Mouse (Mus musculus): ENCODE results near the gene Ergic1.
A peak's percentile ranks its signal among the peaks of the same experiment; 100 is the strongest.

Gene Ergic1

GRCm38 (mm10) chr17:26675845-26676244 is 114.6 kb downstream of the Ergic1 start:
- no peak for DNase-seq

DNA sequence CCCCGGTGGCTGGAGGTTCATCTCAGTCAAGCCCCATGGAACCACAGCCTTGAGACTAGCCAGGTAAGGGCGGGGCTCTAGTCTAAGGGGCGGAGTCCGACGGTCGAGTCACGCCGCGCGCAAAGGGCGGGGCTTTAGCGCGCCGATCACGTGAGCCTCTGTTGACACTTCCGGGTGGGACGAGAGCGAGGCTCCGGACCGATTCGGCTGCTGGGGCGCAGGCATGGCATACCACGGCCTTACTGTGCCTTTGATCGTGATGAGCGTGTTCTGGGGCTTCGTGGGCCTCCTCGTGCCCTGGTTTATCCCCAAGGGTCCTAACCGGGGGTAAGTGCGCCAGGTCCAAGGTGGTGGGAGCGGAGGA is 114.9 kb downstream of the Ergic1 start:
- peak; percentile 95 to 97 for DNase-seq

DNA sequence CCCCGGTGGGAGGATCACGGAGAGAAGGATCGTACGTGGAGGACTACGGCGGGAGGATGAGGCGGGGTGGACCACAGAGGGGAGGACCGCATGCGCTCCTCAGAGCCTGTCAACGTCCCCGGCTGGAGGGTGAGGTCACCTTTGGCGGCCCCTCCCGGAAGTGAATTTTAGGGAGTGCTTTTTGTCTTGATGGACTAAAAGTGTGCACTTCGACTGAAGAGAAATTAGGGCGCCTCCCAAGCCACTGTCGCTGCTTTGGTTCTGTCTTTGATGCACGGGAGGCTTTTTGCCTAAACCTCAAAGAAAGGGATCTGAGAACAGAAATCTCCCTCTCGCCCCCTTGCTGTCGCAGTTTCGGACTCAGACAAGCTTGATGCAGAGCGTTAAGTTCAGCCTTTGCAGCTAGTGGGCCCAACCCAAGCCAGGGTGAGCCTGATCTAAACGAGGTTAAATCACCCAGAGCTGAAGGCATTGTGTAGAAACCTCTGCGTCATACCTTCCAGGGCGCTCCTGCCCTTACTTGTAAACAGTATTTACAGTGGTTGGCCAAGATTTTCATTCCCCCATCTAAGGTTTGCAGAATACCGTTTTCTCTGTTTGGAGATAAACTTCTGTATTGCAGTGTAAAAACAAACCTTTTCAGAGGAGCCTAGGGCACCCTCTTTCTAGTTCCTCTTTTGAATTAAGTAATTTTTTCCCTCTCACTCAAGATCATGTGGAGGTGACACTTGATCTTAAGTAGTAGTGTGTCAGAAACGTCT is 115.5 kb downstream of the Ergic1 start:
- DNase-seq, result peak; percentile 63 to 68

GRCm38 (mm10) chr17:26677711-26678637 is 116.7 kb downstream of the Ergic1 start:
- DNase-seq, result no peak

DNA sequence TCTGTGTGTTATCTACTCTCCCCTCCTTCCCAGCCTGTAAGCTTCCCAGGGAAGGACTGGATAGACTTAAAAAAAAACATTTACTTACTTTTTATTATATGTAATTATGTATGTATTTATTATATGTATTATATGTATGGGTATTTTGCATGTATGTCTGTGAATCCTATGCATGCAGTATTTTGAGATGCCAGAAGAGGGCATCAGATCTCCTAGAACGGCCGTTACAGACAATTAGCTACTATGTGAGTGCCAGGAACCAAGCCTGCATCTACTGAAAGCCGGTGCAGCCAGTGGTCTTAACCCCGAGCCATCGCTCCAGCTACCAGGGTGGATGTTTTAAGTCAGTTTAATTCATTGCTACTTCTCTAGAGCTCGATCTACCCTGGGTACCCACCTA is 120.0 kb downstream of the Ergic1 start:
- DNase-seq, result no peak

DNA sequence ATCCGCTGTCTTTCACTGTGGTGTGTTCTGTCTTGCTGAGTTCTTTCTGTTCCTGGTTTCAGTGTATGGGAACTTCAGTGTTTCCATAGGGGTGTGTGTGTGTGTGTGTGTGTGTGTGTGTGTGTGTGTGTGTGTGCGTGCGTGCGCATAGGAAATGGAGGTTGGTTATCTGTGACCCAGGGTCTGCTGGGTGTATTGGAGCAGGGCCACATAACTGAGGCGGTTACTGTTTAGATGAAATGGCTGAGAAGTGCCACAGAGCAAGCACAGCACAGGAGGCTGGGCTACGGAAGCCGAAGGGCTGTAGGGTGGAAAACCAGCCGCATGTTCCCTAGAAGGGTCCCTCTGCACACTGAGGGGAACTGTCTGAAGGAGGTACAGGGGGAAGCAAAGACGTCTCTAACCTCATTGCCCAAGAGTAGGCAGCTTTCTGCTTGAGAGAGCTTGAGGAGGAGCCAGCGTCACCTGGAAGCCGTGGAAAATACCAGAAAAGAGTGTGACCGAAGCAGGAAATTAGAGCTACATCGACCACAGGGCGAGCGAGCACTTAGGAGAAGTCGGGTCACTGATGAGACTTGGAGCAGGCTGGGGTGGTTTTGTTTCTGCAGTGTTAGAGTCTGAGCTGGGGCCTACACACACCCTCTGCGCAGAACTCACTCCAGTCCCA is 125.2 kb downstream of the Ergic1 start:
- DNase-seq, result no peak

DNA sequence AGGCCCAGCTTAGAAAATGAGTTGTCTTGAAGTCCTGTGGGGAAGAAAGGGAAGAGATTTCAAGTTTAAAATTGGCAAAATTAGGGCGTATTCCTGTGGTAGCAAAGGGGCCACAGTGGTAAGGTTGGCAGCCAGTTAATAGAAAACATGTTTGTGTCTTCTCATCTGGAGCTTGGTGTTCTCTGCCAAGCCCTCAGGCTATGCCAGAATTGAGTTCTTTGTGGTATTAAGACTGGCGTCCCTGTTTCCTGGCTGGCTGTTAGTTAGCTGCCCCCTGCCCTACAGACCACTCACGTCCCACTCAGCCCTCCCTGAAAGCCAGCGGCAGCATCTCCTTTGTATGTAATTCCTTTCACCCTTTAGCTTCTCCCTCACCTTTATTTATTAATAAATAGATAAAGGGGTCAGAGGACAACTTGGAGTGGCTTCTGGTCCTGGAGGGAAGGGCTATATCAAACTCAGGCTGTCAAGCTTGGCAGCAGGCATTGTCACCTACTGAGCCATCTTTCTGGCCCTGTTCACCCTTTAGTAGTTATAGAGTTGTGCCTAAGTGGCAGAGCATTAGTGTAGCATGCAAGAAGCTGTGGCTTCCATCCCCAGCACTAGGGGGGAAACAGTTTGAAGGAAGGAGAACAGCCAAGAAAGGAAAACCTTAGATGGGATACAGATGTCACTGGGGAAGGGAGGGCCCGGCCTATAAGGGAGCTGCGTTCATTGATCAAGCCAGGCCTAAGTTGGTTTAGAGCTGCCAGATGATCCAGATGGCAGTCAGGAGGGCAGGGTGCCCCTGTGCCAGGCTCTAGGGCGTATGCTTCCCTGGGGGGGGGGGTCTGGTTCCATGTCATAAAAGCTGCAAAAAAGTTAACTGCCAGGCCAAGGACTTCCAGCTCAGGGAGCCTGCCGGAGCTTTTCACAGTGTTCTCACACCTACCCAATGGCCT is 127.8 kb downstream of the Ergic1 start:
- DNase-seq, result no peak

DNA sequence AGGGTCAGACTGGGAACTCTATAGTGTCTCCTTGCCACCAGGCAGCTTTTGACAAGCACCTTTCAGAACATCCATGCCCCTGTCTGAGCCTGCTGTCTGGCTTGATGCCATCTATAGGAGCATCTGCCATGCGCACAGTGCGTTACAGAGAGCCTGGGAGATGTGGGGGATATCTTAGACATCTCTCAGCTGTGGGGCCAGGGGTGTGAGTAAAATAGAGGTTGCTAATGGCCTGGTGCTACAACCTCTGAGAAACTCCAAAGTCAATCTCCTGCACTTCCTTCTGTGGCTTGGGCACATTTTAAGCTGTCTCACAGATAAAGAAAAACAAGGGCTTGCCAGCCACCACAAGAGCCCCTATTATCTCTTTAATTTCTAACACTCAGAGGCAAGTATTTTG is 128.5 kb downstream of the Ergic1 start:
- DNase-seq, result no peak

DNA sequence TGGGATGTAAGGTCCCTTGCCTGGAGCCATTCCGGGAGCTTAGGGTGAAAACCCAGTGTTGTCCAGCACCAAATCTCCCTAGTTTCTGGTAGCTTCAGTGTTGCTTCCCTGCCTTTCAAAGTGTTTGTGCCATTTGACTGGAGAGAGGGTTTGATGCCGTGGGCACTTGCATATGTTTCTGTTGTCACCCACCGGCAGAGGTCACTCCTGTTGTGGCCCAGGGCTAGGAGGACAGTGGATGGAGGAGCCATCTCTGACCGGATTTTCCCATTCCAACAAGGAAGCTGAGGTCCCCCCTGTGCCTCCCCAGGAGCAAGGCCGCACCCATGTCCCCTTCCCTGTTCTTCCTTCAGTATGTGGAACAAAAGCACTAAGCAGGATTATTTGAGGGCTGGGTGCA is 128.9 kb downstream of the Ergic1 start:
- no peak for DNase-seq

GRCm38 (mm10) chr17:26691110-26691509 is 129.8 kb downstream of the Ergic1 start:
- no peak for DNase-seq

DNA sequence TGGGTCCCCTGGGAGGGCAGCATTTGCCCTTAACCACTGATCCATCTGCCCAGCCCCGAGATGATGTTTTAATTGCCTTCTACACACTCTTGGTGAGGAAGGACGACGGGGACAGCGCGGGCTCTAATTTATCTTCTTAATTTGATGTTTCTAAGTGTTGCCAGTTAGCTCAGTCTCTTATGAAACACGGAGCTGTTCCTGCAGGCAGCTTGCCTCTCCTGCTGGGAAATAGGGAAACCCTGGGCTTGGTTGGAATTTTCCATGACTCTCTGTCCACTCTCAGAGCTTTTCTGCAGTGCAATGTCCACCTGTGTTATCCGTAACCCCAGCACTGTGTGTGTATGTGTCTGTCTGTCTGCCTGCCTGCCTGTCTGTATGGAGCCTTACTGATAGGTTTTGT is 132.1 kb downstream of the Ergic1 start:
- DNase-seq, result no peak

DNA sequence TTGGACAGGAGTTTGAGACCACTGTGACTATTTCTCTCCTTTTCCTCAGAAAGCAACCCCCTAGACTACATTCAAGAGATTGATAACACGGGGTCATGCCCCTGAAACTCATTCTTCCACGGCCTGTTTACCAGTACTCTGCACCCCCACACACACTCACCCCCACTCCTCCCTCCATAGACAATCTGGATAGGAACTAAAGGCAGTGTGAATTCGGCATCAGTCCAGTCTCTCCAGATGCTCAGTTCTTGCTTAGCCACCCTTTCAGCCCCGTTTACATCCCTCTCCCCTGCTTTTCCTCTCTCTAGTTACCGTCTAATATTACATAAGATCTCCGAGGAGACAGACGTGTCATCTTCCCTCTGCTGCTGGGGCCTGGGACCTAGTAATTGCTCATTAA is 132.9 kb downstream of the Ergic1 start:
- DNase-seq, result no peak

DNA sequence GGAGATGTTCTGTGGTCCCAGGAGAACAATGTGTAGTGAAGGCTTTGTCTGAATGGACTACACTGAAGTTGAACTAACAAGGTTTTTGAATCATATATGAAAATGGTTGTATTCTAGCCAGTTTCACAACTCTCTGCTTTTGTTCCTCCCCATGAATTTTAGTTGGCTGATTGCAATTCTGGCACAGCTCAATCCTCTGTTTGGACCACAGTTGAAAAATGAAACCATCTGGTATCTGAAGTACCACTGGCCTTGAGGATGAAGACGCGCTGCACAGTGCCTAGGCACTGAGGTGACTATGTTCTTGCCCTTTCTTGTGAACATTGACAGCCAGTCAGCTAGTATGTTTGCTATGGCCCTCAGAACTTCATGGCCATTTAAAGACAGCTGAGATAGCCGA is 133.9 kb downstream of the Ergic1 start:
- no peak for DNase-seq

DNA sequence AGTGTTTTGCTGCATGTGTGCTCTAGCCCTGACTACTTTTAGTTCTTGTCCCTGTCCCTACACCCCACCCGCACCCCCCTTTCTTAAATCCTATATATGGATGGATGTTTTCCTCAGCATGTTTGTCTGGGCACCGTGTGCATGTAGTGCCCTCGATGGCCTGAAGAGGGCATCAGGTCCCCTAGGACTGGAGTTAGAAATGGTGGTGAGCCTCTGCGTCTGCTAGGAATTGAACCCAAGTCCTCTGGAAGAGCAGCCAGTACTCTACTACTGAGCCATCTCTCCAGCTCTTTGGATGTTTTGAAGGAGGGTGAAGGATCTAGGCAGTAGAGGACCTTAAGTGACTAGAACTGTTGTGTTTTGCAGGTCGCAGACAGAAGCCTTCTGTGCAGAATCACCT is 137.6 kb downstream of the Ergic1 start:
- peak; percentile 61 to 64 for DNase-seq

GRCm38 (mm10) chr17:26699819-26700616 is 138.7 kb downstream of the Ergic1 start:
- DNase-seq, result no peak

GRCm38 (mm10) chr17:26701565-26701964 is 140.3 kb downstream of the Ergic1 start:
- DNase-seq, result no peak

DNA sequence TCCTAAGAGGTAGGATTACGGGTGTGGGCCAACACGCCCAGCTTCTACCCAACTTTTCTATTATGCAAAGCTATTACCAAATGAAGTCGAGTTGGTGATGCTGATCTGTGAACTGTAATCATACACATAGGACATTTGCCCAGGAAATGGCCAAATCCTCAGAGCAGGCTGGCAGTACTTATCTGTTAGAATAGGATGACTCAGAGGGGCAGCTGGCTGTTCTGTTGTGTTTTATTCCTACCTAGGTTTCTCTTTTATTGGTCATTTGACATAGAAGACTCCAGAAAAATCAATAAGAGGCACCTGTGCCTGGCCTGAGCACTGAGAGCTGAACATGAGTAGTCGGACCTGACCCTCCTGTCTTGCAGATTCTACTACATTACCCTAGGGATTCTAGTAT is 141.3 kb downstream of the Ergic1 start:
- DNase-seq, result no peak

GRCm38 (mm10) chr17:26703671-26704070 is 142.4 kb downstream of the Ergic1 start:
- DNase-seq, result no peak

GRCm38 (mm10) chr17:26705463-26706359 is 144.4 kb downstream of the Ergic1 start:
- DNase-seq, result no peak

Data from B cell, adult 2 months (primary cell).